Mouse (Mus musculus): ENCODE results near the gene Chrnb2.

GRCm38 (mm10) chr3:89723400-89724084 is 40.9 kb downstream of the Chrnb2 start:
- TF ChIP-seq CTCF (IDR thresholded peaks at IDR 0.05; ENCODE audit: borderline replicate concordance, control insufficient read depth, extremely low read depth, insufficient read depth, low read length, poor library complexity) (no peak), POLR2A (IDR thresholded peaks at IDR 0.05; ENCODE audit: control insufficient read depth, extremely low read depth, insufficient read depth, low read length, poor library complexity) (no peak)

All from thymus, adult 2 months (tissue).